Mouse (Mus musculus): Measurements from ENCODE around the gene Dapk1. TPM values are rescaled to one million over a fixed set of nuclear protein-coding genes. Genes with fewer than 3 reads are reported as not detected.

Gene Dapk1
- polyA plus RNA-seq, 1 experiment from 2014 or later, result 21.4 TPM

- Histone ChIP-seq H3K4me2 (no peak overlapping the region), H3K36me3 (no peaks in the 10 kb centered on the region), H3K27ac (no peak overlapping the region), H3K4me3 (replicated peaks) (no peak overlapping the region), H3K4me1 (replicated peaks) (no peaks in the 10 kb centered on the region), H3K9ac (replicated peaks) (no peak overlapping the region), H3K27me3 (no peaks in the 10 kb centered on the region), H3K9me3 (no peaks in the 10 kb centered on the region)
- ATAC-seq (ENCODE audit: insufficient number of reproducible peaks, insufficient read depth, low FRiP score, low TSS enrichment, low read depth), result no peak
- WGBS, result 92% methylated on average over 7 of the region's 7 CpGs
These were observed 38.7 kb downstream of the Dapk1 start for GRCm38 (mm10) chr13:60640420-60640819.

GRCm38 (mm10) chr13:60644457-60644889 lies 42.7 kb downstream of the Dapk1 start:
- Histone ChIP-seq H3K9me3 (no peaks in the 10 kb centered on the region), H3K36me3 (no peaks in the 10 kb centered on the region; the same call in 1 of the 2 replicates), H3K4me2 (no peak overlapping the region), H3K27me3 (no peaks in the 10 kb centered on the region), H3K27ac (no peak overlapping the region), H3K9ac (replicated peaks) (no peak overlapping the region), H3K4me1 (replicated peaks) (no peaks in the 10 kb centered on the region), H3K4me3 (replicated peaks) (no peak overlapping the region)
- no peak for ATAC-seq (ENCODE audit: insufficient number of reproducible peaks, insufficient read depth, low FRiP score, low TSS enrichment, low read depth)
- 79% methylated on average over 5 of the region's 5 CpGs for WGBS

GRCm38 (mm10) chr13:60646791-60647190 lies 45.0 kb downstream of the Dapk1 start:
- no peak overlapping the region for H3K4me2 ChIP-seq
- H3K27ac ChIP-seq, result no peak overlapping the region
- no peak overlapping the region for H3K4me3 ChIP-seq (replicated peaks)
- H3K36me3 ChIP-seq, result no peaks in the 10 kb centered on the region; the same call in 1 of the 2 replicates
- no peaks in the 10 kb centered on the region for H3K9me3 ChIP-seq
- H3K4me1 ChIP-seq (replicated peaks), result no peaks in the 10 kb centered on the region
- WGBS, result 93% methylated on average over 3 of the region's 3 CpGs
- no peaks in the 10 kb centered on the region for H3K27me3 ChIP-seq
- no peak overlapping the region for H3K9ac ChIP-seq (replicated peaks)
- ATAC-seq (ENCODE audit: insufficient number of reproducible peaks, insufficient read depth, low FRiP score, low TSS enrichment, low read depth), result no peak

- no peak overlapping the region for H3K4me3 ChIP-seq (replicated peaks)
- H3K27me3 ChIP-seq, result no peaks in the 10 kb centered on the region
- H3K4me1 ChIP-seq (replicated peaks), result no peaks in the 10 kb centered on the region
- H3K36me3 ChIP-seq, result no peaks in the 10 kb centered on the region; the same call in 1 of the 2 replicates
- WGBS, result 93% methylated on average over 5 of the region's 5 CpGs
- no peaks in the 10 kb centered on the region for H3K9me3 ChIP-seq
- no peak overlapping the region for H3K9ac ChIP-seq (replicated peaks)
- no peak overlapping the region for H3K4me2 ChIP-seq
- no peak for ATAC-seq (ENCODE audit: insufficient number of reproducible peaks, insufficient read depth, low FRiP score, low TSS enrichment, low read depth)
- no peak overlapping the region for H3K27ac ChIP-seq
These were observed 46.6 kb downstream of the Dapk1 start for GRCm38 (mm10) chr13:60648350-60648749.

- Histone ChIP-seq H3K4me1 (replicated peaks) (no peaks in the 10 kb centered on the region), H3K4me3 (replicated peaks) (no peak overlapping the region), H3K9me3 (no peaks in the 10 kb centered on the region), H3K27me3 (no peaks in the 10 kb centered on the region), H3K9ac (replicated peaks) (no peak overlapping the region), H3K4me2 (no peak overlapping the region), H3K36me3 (no peaks in the 10 kb centered on the region; the same call in 1 of the 2 replicates), H3K27ac (no peak overlapping the region)
- ATAC-seq (ENCODE audit: insufficient number of reproducible peaks, insufficient read depth, low FRiP score, low TSS enrichment, low read depth), result no peak
- 94% methylated on average over 11 of the region's 11 CpGs for WGBS
These were observed 48.3 kb downstream of the Dapk1 start for GRCm38 (mm10) chr13:60650000-60650399.

- H3K4me2 ChIP-seq, result no peak overlapping the region
These were observed 52.3 kb downstream of the Dapk1 start for GRCm38 (mm10) chr13:60654017-60654565.

GRCm38 (mm10) chr13:60655246-60655645 lies 53.5 kb downstream of the Dapk1 start:
- Histone ChIP-seq H3K9me3 (no peaks in the 10 kb centered on the region), H3K4me3 (replicated peaks) (no peak overlapping the region), H3K27ac (no peak overlapping the region), H3K4me2 (no peak overlapping the region), H3K4me1 (replicated peaks) (no peaks in the 10 kb centered on the region), H3K27me3 (no peaks in the 10 kb centered on the region), H3K9ac (replicated peaks) (no peak overlapping the region), H3K36me3 (no peaks in the 10 kb centered on the region; the same call in 1 of the 2 replicates)
- no peak for ATAC-seq (ENCODE audit: insufficient number of reproducible peaks, insufficient read depth, low FRiP score, low TSS enrichment, low read depth)
- 87% methylated on average over 3 of the region's 3 CpGs for whole genome bisulfite sequencing

More at GRCm38 (mm10) chr13:60654017-60654565, 52.3 kb downstream of the Dapk1 start:
- Histone ChIP-seq H3K27ac (no peak overlapping the region), H3K4me1 (replicated peaks) (no peaks in the 10 kb centered on the region), H3K27me3 (no peaks in the 10 kb centered on the region), H3K4me3 (replicated peaks) (no peak overlapping the region), H3K36me3 (no peaks in the 10 kb centered on the region), H3K9ac (replicated peaks) (no peak overlapping the region), H3K9me3 (no peaks in the 10 kb centered on the region)
- 77% methylated on average over 2 of the region's 2 CpGs for WGBS
- ATAC-seq (ENCODE audit: insufficient number of reproducible peaks, insufficient read depth, low FRiP score, low TSS enrichment, low read depth), result 0 out of 2 replicates have a peak, but pooled peaks have one; percentile 42

GRCm38 (mm10) chr13:60659600-60659999 lies 57.9 kb downstream of the Dapk1 start:
- Histone ChIP-seq H3K4me2 (no peak overlapping the region), H3K27ac (no peak overlapping the region), H3K27me3 (no peaks in the 10 kb centered on the region), H3K4me1 (replicated peaks) (peaks cover 11% of the 10 kb centered on the region; the same call in 1 of the 2 replicates), H3K9ac (replicated peaks) (no peak overlapping the region), H3K9me3 (no peaks in the 10 kb centered on the region), H3K4me3 (replicated peaks) (no peak overlapping the region), H3K36me3 (no peaks in the 10 kb centered on the region; the same call in 1 of the 2 replicates)
- ATAC-seq (ENCODE audit: insufficient number of reproducible peaks, insufficient read depth, low FRiP score, low TSS enrichment, low read depth), result no peak
- 90% methylated on average over 1 of the region's 1 CpGs for WGBS

- Histone ChIP-seq H3K9ac (replicated peaks) (no peak overlapping the region), H3K36me3 (no peaks in the 10 kb centered on the region; the same call in 1 of the 2 replicates), H3K4me1 (replicated peaks) (peaks cover 11% of the 10 kb centered on the region; the same call in 1 of the 2 replicates), H3K4me2 (no peak overlapping the region), H3K27me3 (no peaks in the 10 kb centered on the region), H3K27ac (no peak overlapping the region), H3K4me3 (replicated peaks) (no peak overlapping the region), H3K9me3 (no peaks in the 10 kb centered on the region)
- whole genome bisulfite sequencing, result 52% methylated on average over 2 of the region's 2 CpGs
- no peak for ATAC-seq (ENCODE audit: insufficient number of reproducible peaks, insufficient read depth, low FRiP score, low TSS enrichment, low read depth)
These were observed 58.3 kb downstream of the Dapk1 start for GRCm38 (mm10) chr13:60660056-60660455.

GRCm38 (mm10) chr13:60660711-60661261 lies 59.0 kb downstream of the Dapk1 start:
- no peak overlapping the region for H3K4me2 ChIP-seq
- H3K27ac ChIP-seq, result no peak overlapping the region
- ATAC-seq (ENCODE audit: insufficient number of reproducible peaks, insufficient read depth, low FRiP score, low TSS enrichment, low read depth), result no peak
- 77% methylated on average over 9 of the region's 9 CpGs for WGBS
- no peaks in the 10 kb centered on the region for H3K27me3 ChIP-seq
- no peak overlapping the region for H3K9ac ChIP-seq (replicated peaks)
- no peaks in the 10 kb centered on the region for H3K9me3 ChIP-seq
- H3K36me3 ChIP-seq, result no peaks in the 10 kb centered on the region; the same call in 1 of the 2 replicates
- no peak overlapping the region for H3K4me3 ChIP-seq (replicated peaks)
- peaks cover 11% of the 10 kb centered on the region; the same call in 1 of the 2 replicates for H3K4me1 ChIP-seq (replicated peaks)

GRCm38 (mm10) chr13:60662493-60663177 lies 60.9 kb downstream of the Dapk1 start:
- no peak for ATAC-seq (ENCODE audit: insufficient number of reproducible peaks, insufficient read depth, low FRiP score, low TSS enrichment, low read depth)
- H3K4me2 ChIP-seq, result no peak overlapping the region

More at GRCm38 (mm10) chr13:60662493-60663177, 60.9 kb downstream of the Dapk1 start:
- 81% methylated on average over 8 of the region's 8 CpGs for WGBS
- Histone ChIP-seq H3K4me3 (replicated peaks) (no peak overlapping the region), H3K36me3 (no peaks in the 10 kb centered on the region; the same call in 1 of the 2 replicates), H3K27me3 (no peaks in the 10 kb centered on the region), H3K4me1 (replicated peaks) (peaks cover 11% of the 10 kb centered on the region; the same call in 1 of the 2 replicates), H3K27ac (no peak overlapping the region; the same call in 1 of the 2 replicates), H3K9me3 (no peaks in the 10 kb centered on the region), H3K9ac (replicated peaks) (no peak overlapping the region)
